Mouse (Mus musculus) urinary bladder, postnatal 10 days (tissue): ENCODE results near the gene Jag1.

ENCODE experiments used
- DNase-seq: peaks from one replicate; pipeline ENCODE4 v3.0.0; 2022; ENCODE audit warnings: low spot score

Gene Jag1

GRCm38 (mm10) chr2:137063829-137064228 lies 52.6 kb downstream of the Jag1 start:
- no peak for DNase-seq

GRCm38 (mm10) chr2:137049906-137050305 lies 66.5 kb downstream of the Jag1 start:
- no peak for DNase-seq

GRCm38 (mm10) chr2:137049367-137049766 lies 67.1 kb downstream of the Jag1 start:
- DNase-seq = no peak

GRCm38 (mm10) chr2:137044122-137044521 lies 72.3 kb downstream of the Jag1 start:
- no peak for DNase-seq
